Mouse (Mus musculus): ENCODE measurements at regions not wholly inside any gene's neighbourhood (a gene's known extent, or its start where the extent isn't known, plus 50 kb on each side); places are given as distances from the start of the nearest gene placed in this dataset.

DNA sequence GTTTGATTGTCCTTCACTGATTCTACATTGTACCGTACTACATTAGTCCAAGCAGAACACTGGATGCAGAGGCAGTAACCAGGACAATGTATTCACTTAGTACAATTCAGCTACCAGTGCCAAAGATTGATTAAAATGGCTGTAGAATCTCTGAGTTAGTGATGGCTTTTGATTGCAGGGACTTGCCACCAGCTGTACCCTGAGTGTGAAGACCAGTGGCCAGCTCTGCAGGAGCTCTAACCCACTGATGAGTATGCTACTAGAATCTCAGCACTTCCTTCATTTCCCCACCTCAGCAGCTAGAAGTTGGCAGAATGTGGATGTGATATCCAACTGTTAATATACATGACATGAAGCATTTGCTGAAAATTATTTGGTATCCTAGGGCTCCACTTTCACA is 956.8 kb downstream of the Hace1 start:
- H3K27ac ChIP-seq (ENCODE audit: insufficient read depth, low read length) = no peak overlapping the region
- 53% methylated on average over 1 of the region's 1 CpGs for WGBS
- TF ChIP-seq CTCF (IDR thresholded peaks at IDR 0.05; ENCODE audit: borderline replicate concordance, insufficient read depth, low read depth, low read length) (no peak), POLR2A (IDR thresholded peaks at IDR 0.05; ENCODE audit: borderline replicate concordance, insufficient read depth, low read length) (no peak)
- H3K27me3 ChIP-seq (ENCODE audit: control insufficient read depth, insufficient read depth, low read length) = no peaks in the 10 kb centered on the region
- no peaks in the 10 kb centered on the region for H3K4me1 ChIP-seq (ENCODE audit: control insufficient read depth, insufficient read depth, low read length)
- no peak overlapping the region for H3K4me3 ChIP-seq (replicated peaks; ENCODE audit: insufficient read depth, low read depth, low read length)
- DNase-seq = no peak

DNA sequence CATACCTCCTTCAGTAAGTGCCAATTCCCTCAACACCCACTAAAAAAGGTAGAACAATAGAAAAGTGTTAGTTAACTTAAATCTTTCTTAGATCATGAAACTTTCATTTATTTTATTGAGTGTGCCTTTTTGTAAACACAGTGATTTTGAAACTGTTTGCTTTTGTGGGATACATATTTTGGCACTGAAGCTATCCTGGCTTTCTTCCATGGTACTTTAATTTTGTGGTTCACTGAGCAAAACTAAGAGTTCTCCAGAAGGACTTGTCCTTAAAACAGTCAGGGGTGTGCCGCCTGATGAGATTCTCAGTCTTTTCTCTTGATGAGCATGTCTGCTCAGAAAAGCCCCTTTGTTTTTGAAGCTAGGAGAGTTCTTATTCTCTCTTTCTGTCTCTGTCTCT is 982.9 kb downstream of the Hace1 start:
- DNase-seq = peak in 1 of 2 experiments; percentile 6
- WGBS = 10% methylated on average over 1 of the region's 1 CpGs
- H3K27me3 ChIP-seq (ENCODE audit: control insufficient read depth, insufficient read depth, low read length) = no peaks in the 10 kb centered on the region
- no peak overlapping the region for H3K4me3 ChIP-seq (replicated peaks; ENCODE audit: insufficient read depth, low read depth, low read length)
- no peaks in the 10 kb centered on the region for H3K4me1 ChIP-seq (ENCODE audit: control insufficient read depth, insufficient read depth, low read length)
- TF ChIP-seq POLR2A (IDR thresholded peaks at IDR 0.05; ENCODE audit: borderline replicate concordance, insufficient read depth, low read length) (no peak), CTCF (IDR thresholded peaks at IDR 0.05; ENCODE audit: borderline replicate concordance, insufficient read depth, low read depth, low read length) (no peak)
- no peak overlapping the region for H3K27ac ChIP-seq (ENCODE audit: insufficient read depth, low read length)

DNA sequence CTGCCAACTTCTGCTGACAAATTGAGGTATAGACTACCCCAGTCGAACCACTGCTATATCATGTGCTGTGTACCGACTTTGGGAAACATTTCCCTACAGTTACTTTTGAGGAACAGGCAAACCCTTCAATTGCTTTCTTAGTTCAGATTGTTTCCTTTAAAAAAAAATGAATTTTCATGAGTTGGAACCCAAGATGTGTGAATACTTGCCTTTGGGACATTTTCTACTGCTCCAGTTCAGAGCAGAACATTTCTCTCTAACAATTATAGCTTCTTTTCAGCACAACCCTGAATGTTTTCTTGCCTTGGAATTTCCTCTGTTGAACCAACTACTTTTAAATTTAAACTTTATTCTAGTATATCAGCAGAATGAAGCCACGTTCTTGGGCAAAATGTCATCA is 998.5 kb downstream of the Hace1 start:
- no peak for DNase-seq
- H3K27ac ChIP-seq (ENCODE audit: insufficient read depth, low read length) = no peak overlapping the region
- no peaks in the 10 kb centered on the region for H3K4me1 ChIP-seq (ENCODE audit: control insufficient read depth, insufficient read depth, low read length)
- 88% methylated on average over 3 of the region's 3 CpGs for WGBS
- no peak overlapping the region for H3K4me3 ChIP-seq (replicated peaks; ENCODE audit: insufficient read depth, low read depth, low read length)
- no peaks in the 10 kb centered on the region for H3K27me3 ChIP-seq (ENCODE audit: control insufficient read depth, insufficient read depth, low read length)
- TF ChIP-seq POLR2A (IDR thresholded peaks at IDR 0.05; ENCODE audit: borderline replicate concordance, insufficient read depth, low read length) = no peak
- TF ChIP-seq CTCF (IDR thresholded peaks at IDR 0.05; ENCODE audit: borderline replicate concordance, insufficient read depth, low read depth, low read length) = no peak
